Mouse (Mus musculus) ovary, postnatal 14 days (tissue): Measurements from ENCODE around the gene Lcp1.

Source experiments
- DNase-seq: peaks from one replicate; pipeline ENCODE4 v3.0.0; 2022; ENCODE audit warnings: low spot score

Lcp1 gene

DNA sequence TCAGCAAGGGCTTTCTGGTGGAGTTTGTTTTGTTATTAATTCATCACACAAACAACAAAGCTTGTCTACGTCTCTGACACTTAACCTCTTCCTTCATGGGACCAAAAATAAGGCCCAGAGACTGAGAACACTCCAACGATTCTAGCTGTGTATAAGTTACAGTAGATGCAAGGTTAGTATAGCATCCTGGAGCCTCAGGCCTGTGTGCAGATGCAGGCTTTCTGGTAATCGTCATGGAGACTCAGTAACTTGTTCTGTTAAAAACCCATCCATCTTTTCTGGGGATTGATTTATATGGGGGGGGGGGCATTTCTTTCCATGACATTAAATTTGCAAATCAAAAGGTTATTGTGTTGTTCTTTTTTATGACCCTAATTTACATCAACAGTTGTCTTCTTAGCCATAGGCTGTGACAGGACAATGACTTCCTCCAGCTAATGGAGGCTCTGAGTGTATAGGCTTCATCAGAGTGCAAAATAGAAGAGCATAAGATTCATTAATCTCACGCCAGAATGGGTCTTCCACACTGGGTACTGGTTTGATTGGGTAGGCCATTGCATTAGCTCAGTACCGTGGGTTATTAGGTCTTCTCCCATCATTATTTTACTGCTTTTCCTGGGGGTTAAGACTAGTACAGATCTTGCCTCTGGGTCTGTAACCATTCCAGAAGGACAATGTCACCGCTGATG, 74.6 kb downstream of the Lcp1 start:
- DNase-seq = no peak

DNA sequence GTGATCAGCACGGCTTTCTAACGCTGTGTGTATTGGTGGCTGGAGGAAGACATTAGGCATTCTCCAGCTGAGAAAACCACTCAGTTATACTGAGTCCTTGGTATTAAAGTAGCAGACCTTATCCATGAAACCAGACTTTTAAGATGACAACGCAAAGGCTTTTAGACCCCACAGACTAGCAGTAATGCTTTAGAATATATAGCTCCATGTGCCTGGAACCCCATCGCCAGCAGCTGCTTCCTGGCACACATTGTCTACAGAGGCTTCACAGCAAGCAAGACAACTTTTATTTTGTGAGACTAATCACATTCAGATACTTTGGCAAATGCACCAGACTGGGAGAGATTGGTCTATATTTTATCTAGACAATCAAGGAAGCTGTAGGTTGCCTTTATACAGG, 75.4 kb downstream of the Lcp1 start:
- no peak for DNase-seq

DNA sequence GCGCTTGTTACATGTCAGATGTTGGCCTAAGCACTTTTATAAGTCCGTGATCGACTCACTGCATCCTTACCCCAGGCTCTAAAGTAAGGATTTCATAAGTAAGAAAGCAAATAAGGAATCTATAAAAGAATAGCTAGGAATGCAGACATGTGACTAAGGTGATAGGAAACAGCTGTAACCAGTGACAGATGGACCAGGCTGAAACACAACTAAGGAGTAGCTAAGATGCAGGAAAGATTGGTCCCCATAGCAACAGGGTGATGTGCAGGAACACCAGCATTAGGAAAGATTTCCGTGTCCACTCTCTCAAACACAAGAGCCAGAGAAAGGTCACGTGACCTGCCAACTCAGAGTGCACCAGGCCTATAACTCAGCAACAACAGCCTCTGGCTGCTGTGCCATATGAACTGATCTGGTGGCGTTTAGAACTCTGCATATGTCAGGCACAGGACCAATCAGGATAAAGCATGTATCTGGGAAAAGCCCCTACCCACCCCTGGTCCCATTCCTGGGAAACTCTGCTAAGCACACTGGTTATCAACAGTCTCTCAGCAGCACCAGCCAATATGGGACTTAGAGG, 77.8 kb downstream of the Lcp1 start:
- no peak for DNase-seq

DNA sequence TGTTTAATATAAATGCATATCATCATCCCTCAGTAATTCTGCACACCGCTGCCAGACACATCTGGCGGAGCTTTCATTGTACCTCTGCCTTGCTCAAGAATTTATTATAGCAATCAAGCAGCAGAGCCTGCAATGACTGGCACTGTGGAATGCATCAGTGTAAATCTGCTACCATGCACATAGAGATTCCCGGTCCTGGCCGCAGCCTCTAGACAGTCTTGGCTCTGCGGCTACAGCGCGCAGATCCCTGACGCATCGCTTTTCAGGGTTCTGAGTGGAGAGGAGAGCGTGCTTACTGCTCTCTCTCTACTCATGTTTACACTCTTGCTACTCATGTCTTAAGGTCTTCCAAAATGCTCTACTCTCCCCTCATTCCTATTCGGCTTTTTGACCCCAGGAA, 82.9 kb downstream of the Lcp1 start:
- DNase-seq = no peak

DNA sequence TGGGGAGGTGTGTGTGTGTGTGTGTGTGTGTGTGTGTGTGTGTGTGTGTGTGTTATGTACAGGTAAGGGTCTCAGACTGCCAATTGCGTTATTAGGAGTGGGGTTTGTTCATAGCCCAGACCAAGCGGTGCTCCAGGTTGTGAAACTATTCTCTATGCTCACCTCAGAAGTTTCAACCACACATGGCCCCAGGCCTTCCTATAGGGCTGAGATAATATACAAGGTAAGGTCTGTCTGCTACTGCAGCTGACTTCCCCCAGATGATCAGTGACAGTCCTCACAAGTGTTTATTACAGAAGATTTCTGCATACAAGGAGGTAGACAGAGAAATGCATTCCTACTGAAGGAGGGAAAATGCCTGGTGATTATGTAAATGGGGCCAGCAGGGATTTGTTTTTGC, 87.9 kb downstream of the Lcp1 start:
- no peak for DNase-seq

DNA sequence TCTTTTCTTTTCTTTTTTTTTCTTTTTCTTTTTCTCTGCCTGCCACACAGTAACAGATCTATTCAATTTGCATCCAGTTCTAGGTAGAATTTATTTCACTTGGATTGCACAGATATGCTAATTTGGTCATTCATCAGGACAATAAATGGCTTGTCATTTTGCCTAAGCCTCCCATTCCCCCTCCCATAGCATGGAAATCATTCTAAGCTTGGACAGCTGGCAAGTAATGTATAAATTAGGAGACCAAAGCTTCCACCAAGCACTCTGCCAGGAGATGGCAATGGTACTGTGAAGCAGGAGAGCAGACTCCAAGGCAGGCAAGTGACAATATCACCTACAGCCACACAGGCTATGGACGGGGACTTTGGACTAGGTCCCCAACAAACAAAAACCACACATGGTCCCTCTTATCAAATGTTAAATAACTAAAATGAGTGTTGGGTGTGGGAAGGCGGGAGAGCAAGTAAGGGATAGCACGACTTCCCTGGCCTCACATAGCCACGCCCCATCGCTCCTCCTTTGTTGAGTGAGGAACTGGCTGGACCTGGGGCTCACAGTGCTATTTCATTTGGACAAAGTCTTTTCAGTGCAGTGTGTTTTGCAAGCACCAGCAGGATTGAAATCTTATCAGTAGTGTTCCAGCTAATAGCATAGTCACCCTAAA, 88.5 kb downstream of the Lcp1 start:
- no peak for DNase-seq

DNA sequence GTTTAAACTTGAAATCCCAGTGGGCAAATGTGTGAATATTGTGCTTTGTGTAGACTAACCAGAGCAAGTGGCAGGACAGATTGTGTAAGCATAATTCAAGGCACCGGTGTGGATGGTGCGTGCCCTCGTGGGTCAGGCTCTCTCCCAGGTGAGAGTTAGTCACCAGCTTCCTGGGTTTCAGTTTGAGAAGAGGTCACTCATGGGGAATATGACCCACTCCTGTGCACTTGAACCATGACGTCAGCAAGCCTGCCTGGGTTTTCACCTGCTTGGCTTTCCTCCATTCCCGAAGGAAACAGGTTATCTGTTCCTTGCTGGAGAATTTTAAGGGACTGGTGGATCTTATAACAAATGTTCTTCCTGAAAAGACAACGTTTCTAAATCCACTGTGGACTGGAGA, 91.5 kb downstream of the Lcp1 start:
- DNase-seq = no peak

DNA sequence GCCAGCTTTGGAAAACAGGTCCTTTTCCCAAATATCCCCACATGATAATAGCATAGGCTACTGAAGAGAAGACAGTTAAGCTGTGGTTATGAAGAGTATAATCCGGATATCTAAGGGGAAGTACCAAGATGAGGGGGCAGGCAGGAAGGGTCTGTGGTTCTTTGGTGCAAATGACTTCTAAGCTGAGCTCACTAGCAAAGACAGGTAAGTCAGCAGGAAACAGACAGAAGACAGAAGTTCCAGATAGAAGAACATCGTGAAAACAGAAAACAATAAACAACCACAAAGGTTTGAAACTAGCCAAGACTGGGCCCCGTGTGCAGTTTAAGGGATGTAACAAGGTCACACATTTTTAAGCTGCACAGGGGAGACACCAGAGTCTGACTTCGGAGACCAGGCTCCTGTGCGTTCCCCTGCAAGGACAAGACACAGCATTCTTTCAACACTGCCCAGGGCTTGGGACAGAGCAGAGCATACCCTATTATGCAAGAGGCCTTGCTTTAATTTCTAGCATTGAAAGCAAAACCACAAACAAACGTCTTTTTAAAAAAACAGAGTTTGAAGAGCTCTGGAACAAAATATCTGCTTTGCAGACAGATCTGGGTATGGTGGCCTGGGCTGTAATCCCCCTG, 96.7 kb downstream of the Lcp1 start:
- DNase-seq = no peak

DNA sequence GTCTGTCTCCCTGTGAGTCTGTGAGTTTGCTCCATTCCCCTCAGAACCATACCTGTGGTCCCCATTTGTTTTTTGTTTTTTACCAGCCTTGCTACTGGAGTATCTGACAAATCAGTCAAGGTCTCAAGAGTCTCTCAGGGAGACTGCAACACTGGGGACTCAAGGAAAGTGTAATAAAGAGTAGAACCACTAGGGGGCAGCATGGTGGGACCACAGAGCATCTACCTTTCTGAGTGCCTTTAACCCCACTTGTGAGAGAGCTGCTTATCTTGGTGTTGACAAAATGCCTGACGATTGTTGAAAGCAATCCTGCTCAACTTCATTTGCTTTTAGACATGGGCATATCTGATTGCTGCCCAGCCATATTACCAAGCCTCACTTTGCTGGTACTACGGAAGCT, 98.9 kb downstream of the Lcp1 start:
- DNase-seq = no peak

DNA sequence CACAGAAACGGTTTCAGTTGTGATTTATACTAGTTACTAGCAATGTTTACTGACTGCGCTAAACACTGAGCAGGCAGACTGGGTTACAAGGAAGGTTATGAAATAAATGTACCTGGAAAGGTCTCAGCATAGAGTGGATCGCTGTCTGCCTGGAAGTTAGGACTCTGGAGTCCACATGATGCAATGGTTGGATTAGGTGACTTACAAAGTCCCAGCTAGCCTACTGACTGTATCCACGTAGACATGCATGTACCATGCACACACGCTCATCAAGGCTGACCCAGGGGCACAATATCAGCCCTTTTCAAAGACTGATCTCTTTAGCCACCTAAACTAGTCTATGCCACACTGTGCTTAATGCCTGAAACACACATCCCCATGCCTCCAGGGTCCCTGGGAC, 102.2 kb downstream of the Lcp1 start:
- no peak for DNase-seq

DNA sequence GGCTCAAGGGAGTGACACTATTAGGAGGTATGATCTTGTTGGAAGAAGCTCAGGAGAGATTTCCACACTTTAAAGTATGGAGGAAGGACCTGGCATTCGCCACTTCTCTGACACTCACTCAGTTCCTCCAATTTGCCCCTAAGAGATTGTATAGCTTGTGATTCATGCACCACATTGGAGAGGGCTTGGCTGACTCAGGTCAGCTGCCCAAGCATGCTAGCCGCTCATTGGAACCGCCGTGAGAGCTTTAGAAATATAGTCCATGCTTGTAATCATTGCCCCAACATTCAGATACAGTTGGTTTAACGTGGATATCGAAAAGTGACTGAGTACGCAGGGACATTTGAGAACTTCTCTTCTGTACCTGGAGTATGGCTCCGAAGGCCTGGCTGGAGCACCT, 104.7 kb downstream of the Lcp1 start:
- no peak for DNase-seq

DNA sequence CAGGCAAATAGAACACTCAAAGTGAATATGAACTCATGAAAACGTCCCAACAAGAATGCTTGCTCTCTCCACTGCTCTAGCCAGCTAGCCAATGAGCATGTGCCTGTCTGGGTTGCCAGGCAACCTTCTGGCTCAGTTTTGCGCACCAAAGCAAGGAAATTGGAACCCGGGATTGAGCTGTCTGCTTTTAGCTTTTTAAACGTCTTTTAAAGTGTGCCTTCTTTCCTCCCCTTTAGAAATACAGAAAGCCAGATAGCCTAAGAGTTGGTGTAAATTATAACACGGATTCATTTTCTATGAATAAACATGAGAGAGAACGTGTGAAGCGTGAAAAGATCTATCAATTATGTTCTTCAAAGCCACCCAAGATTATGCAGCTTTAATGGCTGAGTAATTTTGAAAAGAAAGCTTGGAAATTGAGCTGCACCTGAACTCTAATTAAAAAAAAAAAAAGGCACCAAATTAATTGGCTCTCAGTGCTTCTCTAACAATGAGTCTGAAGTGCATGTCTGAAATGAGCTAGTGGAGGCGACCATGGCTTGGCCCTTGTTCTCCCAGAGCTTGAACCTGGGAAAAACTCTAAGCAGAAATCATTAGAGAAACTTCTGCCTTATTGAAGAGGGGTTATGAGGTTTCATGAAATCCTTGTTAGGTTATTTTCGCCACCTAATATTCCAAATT, 105.2 kb downstream of the Lcp1 start:
- no peak for DNase-seq

DNA sequence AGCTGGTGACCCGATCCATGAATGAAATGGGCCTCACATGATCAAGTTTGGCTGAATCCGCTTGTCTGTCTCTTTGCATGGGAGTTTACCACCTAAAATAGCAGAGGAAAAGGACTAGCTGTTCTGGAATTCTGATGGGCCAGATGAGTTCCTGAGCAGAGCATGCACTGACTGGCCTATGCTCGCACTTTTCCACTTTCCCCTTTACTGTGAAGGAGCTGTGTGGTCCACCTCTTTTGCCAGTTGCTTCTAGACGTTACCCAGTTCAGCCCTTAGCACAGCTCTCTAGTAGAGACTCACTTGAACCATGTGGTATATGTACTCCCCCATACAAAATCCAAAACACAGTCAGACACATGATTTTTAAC, 105.7 kb downstream of the Lcp1 start:
- DNase-seq = no peak

DNA sequence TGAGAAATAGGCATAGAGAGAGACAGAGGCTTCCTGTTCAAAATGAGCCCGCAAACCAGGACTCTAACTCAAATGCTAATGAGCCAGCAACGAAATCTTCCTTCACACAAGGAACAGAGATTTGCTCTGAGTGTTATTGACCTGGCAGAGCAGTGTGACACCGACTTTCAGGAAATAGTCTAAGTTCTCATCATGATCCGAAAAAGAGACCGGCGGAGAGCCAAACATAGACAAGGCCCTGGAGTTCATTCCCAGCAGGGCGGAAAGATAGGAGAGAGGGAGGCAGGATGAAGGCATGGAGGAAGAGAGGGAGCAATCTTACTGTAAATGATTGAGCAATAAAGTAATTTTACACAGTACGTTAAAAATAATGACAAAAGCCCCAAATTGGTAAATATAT, 106.2 kb downstream of the Lcp1 start:
- no peak for DNase-seq

DNA sequence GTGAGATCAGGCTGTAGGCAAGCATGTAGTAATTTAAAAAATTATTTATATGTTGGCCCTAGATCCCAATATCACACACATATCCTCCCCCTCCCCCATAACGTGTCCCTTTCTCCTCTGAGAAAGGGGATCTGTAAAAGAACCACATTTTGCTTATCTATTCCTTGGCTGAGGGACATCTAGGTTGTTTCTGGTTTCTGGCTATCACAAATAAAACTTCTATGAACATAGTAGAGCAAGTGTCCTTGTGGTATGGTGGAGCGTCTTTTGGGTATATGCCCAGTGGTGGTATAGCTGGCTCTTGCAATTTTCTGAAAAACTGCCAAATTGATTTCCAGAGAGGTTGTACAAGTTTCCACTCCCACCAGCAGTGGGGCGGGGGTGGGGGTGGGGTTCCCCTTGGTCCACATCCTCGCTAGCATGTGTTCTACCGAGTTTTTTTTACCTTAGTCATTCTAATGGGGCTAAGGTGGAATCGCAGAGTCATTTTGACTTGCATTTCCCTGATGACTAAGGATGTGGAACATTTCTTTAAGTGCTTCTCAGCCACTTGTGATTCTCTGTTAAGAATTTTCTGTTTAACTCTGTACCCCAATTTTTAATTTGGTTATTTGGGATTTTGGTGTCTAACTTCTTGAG, 107.3 kb downstream of the Lcp1 start:
- DNase-seq = no peak

DNA sequence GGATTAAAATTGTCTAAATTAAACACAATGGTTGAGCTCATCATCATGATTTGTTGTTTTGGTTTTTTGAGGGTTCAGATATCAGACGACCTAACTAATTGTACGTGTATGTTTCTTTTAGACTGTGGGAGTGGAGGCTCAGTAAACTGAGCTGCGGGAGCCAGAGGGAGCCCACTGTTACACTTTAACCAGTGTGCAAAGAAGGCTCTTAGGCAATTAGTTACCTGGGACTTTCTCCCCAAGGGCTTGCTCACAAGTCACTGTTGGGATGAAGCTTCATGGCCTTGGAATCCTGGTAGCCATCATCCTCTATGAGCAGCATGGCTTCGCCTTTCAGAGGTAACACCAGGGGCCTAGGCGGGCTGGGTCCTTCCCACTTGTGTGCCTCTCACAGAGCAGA, 111.2 kb downstream of the Lcp1 start, which contains the start of gene Cpb2:
Gene Cpb2, plus strand, starts transcription at position 201 of the 400 bp plus-strand sequence.
- no peak for DNase-seq

DNA sequence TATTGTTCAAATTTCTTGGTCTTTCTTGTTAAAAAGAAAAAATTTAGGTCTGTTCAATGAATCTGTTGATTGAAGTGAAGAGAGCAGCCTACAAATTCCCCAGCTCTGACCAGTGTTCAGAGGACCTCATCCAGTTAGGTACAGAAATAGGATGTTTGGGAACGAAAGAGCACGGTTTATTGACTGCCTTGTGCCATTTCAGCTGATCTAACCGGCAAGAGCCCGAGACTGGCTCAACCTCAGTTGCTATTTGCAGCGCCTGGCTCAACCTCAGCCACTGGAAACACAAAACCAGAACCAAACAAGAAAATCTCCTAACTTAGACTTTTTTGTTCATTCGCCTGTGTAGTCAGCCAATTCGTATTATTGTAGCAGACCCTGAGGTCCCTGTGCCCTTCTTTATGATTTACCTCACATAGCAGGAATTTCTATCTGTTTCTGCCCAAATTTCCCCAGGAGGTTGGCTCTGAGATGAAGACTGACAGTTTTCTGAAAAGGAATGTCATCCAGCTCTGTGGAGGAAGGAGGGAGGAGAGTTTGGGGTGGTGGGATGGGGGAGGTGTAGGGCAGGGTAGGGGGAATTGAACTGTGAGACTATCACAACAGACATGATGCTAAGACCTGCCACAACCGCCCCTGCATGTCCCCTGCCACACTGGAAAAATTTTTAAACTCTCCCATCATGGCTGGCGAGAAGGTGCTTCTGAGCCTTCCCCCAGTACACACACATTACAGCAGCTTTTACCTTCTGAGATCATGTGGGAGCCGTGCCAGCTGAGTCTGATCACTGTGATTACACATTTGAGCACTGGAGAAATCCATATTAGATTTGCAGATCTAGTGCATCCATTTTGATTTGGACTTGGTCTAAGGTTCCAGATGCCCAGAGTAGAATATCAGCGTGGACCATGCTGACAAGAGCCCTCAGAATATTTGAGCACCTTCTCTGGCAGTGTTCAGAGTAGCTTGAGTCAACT, 115.4 kb downstream of the Lcp1 start:
- no peak for DNase-seq

DNA sequence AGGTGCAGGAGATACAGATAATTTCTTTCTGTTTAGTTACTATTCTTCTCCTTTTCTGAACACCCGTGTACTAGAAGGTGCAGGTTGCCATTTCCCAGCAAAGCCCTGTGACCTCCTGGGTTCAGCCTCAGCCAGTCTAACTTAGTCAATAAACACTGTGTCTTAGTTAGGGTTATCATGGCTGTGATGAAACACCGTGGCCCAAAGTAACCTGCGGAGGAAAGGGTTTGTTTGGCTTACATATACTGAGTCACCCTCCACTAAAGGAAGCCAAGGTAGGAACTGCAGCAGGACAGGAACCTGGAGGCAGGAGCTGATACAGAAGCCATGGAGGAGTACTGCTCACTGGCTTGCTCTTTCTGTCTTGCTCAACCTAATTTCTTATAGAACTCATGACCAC, 119.5 kb downstream of the Lcp1 start:
- DNase-seq = no peak

DNA sequence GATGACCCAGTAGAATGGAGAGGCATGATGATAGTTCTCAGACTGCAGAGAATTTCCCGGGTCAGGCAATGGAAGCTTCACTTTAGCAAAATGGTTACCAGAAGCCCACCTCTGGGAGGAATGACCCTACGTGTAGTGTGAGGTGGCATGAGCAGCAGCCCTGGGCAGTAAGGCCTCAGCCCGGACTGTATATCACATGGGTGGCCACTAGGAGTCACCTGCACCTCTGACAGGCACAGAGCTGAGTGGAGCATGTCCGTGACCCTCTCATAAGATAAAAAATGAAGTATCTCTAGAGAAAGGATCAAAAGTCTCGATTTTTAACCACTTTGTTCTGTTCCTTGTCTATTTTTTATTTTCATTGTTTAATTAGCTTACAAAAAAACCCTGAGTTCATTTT, 125.6 kb downstream of the Lcp1 start:
- no peak for DNase-seq

DNA sequence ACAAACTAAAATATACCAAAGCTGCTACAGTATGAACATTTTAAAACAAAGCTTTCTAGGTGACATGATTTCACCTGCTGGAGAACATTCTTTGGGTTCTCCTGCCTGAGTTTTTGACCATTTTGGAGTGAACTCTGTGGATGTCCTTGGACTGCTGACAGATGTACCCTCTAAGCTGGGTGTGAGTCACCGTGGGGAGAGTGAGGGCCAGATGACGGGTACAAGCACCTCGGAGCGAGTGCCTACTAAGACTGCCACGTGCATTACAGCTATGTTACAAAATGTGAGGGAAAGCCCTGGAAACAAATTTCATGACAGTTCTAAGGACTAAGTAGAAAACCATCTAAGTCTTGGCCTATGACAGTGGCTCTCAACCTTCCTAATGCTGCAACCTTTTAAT, 138.6 kb downstream of the Lcp1 start:
- DNase-seq = no peak

DNA sequence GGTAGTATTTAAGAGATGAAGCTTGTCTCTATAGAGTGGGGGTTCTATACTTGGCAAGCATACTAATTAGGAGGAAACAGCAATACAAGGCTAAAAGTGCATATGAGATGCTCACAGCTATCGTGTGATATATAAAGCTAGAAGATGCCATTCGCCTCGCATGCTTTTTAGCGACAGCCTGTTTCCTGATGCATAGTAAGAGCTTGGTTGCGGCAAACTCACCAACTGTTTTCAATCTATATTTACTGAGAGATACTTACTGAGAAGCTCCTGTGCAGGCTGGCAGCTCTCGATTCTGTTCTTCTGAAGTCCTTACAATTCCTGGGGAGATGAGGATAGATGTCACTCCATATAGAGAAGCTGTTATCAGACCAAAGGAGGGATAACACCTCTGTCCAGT, 148.8 kb downstream of the Lcp1 start:
- no peak for DNase-seq
